Mouse (Mus musculus) monocyte, adult 59 days (primary cell): ENCODE data around the gene Anapc15. TPM values are rescaled to one million over a fixed set of nuclear protein-coding genes. Genes with fewer than 3 reads are reported as not detected.

ENCODE experiments used
- total RNA-seq, 2 experiments: library from RNA; stranded (reverse); gene quantifications; one replicate each; pipeline ENCODE4 v1.2.4; 2023

Anapc15 gene
- total RNA-seq, result 10 to 100 TPM; 29.9 to 30.6 TPM

DNA sequence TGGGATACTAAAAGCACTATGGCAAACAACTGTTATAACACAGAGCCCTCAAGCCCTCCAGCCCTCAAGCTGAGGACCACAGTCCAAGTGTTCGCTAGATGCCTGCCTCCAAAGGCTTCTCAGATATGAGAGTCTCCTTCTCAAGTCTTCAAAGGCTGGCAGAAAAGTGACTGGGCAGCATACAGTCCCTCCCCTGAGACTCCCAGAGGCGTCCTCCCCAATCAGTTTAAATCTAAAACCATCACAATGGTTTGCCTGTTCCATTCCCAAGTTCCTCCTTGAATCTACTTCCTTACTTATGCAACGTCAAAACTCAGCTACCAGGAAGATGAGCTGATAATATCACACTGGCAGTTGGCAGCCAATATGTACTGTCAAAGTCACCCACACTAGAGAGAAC is at the start of gene Anapc15:
Gene Anapc15 (plus strand): TSS at position 301 of the 400 bp plus-strand sequence.

DNA sequence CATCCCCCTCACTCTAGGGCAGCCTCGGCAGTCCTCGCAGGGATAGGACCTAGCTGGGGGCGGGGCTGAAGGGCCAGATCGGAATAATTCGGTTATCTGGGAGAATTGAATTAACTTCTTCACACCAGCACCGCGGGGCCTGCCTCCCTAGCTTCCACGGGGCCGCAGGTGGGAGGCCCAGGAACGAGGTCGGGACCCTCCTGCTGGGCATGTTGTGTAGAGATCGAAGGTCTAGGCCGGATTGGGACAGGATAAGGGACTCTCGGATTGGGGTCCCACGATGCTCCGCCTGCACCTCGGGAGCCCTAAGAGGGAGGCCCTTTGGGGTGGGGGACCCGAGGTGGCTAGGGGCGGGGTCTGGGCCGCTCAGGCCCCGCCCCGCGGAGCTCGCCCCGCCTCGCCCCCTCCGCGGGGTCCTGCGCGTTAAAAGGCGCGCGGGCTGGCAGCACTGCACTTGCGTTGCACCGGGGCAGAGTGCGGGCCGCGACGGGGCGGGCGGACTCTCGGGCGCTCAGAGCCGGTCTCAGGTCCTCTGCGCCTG is 45.6 kb upstream of the Anapc15 start, which contains the start of gene Phox2a:
Gene Phox2a (plus strand): TSS at position 453 of the 541 bp plus-strand sequence.

DNA sequence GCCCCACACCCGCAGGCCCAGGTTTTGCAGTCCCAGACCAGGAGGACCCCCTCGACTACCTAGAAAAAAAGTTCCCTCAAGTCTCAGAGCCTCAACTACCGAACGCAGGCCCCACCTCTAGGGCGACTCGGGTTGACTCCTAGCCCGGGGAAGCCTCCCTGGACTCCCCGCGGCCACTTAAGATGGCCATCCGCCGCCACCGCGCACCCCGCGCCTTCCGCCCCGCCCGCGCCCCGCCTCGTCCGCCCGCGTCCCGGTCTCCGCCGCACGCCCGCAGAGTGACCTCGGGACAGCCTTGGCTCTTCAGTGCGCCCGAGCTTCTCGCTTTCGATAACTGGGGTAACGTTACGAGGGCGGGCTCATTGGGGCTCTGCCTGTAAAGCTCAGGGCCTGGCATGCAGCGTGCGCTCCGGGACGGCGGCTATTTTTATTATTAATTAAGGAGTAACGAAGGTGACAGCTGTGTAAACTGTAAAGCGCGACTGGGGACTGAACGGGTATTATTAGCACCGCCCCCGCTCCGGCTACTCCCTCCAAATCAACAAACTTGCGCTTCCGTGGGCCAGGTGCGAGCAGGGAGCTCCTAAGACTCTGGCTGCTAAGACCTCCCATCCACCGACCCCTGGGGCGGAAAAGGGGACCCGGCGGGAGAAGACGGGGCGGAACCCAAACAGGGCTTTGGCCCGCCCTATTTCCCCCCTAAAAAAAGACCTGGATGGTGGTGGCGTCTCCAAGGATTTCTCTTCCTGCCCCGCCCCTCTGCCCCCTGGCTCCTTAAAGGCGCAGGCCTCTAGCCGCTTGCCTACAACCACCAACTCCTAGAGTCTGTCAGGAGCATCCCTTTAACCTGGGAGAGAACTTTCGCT is 25.7 kb upstream of the Anapc15 start, which contains the start of gene Inppl1:
Gene Inppl1 (minus strand): TSS at position 624 of the 866 bp plus-strand sequence.

DNA sequence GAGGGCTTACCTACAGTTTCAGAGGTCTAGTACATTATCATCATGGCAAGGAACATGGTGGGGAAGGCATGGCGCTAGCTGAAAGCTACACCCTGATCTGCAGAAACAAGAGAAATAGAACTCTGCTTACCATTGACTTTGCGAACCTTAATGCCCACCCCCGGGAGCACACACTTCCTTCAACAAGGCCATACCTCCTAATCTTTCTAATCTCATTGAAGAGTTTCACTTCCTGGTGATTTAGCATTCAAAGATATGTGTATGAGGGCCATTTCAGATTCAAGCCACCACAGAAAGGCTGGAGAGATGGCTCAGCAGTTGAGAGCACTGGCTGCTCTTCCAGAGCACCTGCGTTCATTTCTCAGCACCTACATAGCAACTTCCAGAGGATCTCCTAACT is 6.4 kb upstream of the Anapc15 start, which contains the start of gene Folr2:
Gene Folr2 (minus strand): TSS at position 101 of the 400 bp plus-strand sequence.

DNA sequence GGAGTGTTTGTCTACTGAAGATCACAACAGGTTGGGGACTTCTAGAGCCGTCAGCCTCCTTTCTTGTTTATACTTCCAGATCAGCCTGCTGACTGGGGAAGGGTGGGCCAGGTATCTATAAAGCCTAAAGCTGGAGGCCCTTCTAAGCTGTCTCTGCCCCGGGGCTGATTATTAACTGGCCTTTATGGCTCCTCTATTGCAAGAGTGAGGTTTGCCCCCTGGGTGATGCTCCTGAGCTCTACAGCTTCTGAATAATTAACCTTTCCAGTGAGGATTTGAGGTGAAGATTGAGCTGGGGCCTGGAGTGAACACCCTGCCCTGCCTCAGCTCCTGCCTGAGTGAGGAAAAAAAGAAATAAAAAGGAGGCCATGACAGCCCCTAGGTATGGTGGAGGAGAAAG is 7.1 kb downstream of the Anapc15 start, which contains the start of gene Folr1:
Gene Folr1 (minus strand): TSS at position 160 of the 400 bp plus-strand sequence.

DNA sequence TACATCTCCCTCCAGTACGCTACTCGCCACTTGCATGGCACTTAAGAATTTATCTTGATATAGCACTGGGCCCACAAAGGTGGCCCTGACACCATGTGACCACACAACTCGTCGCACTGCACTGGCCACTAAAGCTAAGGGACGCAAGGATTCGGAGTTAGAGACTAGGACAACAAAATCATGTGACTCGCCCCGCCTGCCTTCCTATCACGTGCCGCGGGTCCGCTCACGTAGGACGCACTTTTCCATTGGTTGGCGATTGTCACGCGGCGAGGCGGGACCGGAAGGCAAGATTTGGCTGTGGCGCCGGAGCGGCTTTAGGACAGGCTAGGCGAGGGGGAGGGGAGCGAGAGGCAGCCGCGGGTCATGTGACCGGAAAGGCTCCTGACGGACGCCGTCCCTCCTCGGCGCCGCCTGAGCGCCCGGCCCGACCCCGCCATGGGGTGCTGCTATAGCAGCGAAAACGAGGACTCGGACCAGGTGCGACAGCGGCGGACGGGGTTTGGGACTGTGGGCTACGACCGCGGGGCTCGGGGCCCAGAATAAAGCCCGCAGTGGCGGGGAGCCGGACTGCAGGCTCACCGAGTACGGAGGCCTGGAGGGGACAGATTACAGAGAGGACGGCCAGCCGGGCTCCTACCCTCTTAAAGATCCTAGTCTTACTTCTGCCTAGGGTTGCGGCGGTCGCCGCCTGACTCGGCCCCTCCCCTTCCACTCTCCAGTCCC is 42.2 kb downstream of the Anapc15 start, which contains the start of gene Lamtor1:
Gene Lamtor1 (plus strand): TSS at position 344 of the 726 bp plus-strand sequence.

DNA sequence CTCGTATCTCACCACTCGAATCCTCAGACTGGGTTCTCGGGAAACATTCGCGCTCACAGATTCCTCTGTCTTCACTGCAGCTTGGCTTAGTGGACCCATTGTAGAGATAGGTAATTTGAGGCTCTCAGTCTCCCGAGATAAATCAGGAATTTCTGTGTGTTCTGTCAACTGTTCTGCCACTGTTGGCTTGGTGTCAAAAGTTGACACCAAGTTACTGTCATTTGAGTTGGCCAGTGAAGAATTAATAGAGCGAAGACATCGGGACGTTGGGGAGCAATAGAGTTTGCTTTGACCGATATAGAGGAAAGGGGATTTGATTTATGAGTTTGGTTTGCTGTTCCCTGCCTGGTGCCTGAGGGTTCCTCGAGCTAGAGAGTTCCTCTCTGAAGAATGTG is 42.8 kb downstream of the Anapc15 start, which contains the start of gene Tomt:
Gene Tomt (minus strand): TSS at position 73 of the 395 bp plus-strand sequence.

DNA sequence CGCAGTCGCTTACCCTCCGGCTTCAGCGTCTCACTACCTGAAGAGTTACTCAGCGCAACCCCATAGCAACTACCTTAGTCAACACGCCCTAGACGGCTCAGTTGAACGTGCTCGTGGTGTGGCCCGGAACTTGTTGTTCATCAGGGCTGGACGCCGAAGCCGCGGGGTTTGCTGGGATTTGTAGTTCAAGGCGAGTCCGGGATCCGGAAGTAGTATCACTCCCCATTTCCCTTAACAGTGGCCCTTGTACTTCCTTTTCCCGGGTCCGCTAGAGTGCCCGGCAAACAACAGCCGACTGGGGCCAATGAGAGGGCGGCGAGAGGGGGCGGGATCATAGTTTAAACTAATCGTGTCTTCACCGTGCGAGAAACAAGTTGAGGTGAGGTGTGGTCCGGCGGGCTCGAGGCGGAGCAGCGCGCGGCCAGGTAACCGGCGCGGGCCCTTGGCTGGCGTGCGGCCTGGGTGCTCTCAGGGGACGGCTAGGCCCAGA is 70.3 kb downstream of the Anapc15 start, which contains the start of the genes Lrrc51 and Numa1:
Gene Lrrc51 (minus strand): TSS at position 145 of the 490 bp plus-strand sequence.
Gene Numa1 (plus strand): TSS at position 361 of the 490 bp plus-strand sequence.

Other genes with a start within 250 kb of the Anapc15 start
- gene Clpb, start 200.1 kb upstream of the Anapc15 start, total RNA-seq, result 10 to 100 TPM; 14.4 to 15.5 TPM
- not detected for gene Phox2a, start 45.4 kb upstream of the Anapc15 start, total RNA-seq
- gene Inppl1, start 25.5 kb upstream of the Anapc15 start, total RNA-seq, result 10 to 100 TPM; 58.4 to 64.3 TPM
- gene Folr2, start 6.5 kb upstream of the Anapc15 start, total RNA-seq, result 1 to 10 TPM; 3.9 to 4.3 TPM
- not detected for gene Folr1, start 7.1 kb downstream of the Anapc15 start, total RNA-seq
- 100 to 1,000 TPM; 105 to 108 TPM for gene Lamtor1, start 42.2 kb downstream of the Anapc15 start, total RNA-seq
- gene Tomt, start 42.6 kb downstream of the Anapc15 start, total RNA-seq, result not detected
- under 1 TPM in 1 of 2 experiments, not detected in 1; 0.88 TPM for gene Lrrc51, start 70.2 kb downstream of the Anapc15 start, total RNA-seq
- 100 to 1,000 TPM; 137 to 142 TPM for gene Numa1, start 70.4 kb downstream of the Anapc15 start, total RNA-seq
- gene Il18bp, start 155.0 kb downstream of the Anapc15 start, total RNA-seq, result 10 to 100 TPM; 28.8 to 30.0 TPM
- 10 to 100 TPM; 18.2 to 27.3 TPM for gene Rnf121, start 201.8 kb downstream of the Anapc15 start, total RNA-seq
- gene Xndc1, start 201.8 kb downstream of the Anapc15 start, total RNA-seq, result 1 to 10 TPM; 8.4 to 9.7 TPM
- 1 to 10 TPM in 1 of 2 experiments, under 1 TPM in 1; 0.52 to 1.5 TPM for gene Xntrpc, start 202.0 kb downstream of the Anapc15 start, total RNA-seq
- under 1 TPM in 1 of 2 experiments, not detected in 1; 0.94 TPM for gene Trpc2, start 219.4 kb downstream of the Anapc15 start, total RNA-seq
- gene Art1, start 238.0 kb downstream of the Anapc15 start, total RNA-seq, result not detected
- not detected for gene Art5, start 245.8 kb downstream of the Anapc15 start, total RNA-seq